Mouse (Mus musculus): ENCODE measurements around the gene Pax8. TPM values are rescaled to one million over a fixed set of nuclear protein-coding genes. Genes with fewer than 3 reads are reported as not detected.

The Pax8 gene
- polyA plus RNA-seq, 1 experiment from 2014 or later = 0.62 TPM

GRCm38 (mm10) chr2:24455057-24455855 lies 20.1 kb downstream of the Pax8 start:
- H3K27me3 ChIP-seq (replicated peaks; ENCODE audit: control insufficient read depth, insufficient read depth, low read length) = no peaks in the 10 kb centered on the region; the same call in 1 of the 2 replicates
- H3K9me3 ChIP-seq (ENCODE audit: control insufficient read depth, low read length) = no peaks in the 10 kb centered on the region
- no peaks in the 10 kb centered on the region for H3K4me1 ChIP-seq (replicated peaks; ENCODE audit: control insufficient read depth, insufficient read depth, low read length)
- no peaks in the 10 kb centered on the region for H3K36me3 ChIP-seq (ENCODE audit: control insufficient read depth, insufficient read depth, low read length)
- no peak for ATAC-seq (replicated peaks; ENCODE audit: low FRiP score)
- H3K4me3 ChIP-seq (ENCODE audit: low read depth, low read length) = no peak overlapping the region
- H3K27ac ChIP-seq (ENCODE audit: low read depth, low read length) = no peak overlapping the region
- 43% methylated on average over 6 of the region's 6 CpGs for WGBS
- H3K9ac ChIP-seq (ENCODE audit: low read depth, low read length) = no peak overlapping the region
- no peak overlapping the region for H3K4me2 ChIP-seq
- DNase-seq (ENCODE audit: low spot score) = no peak

- no peak overlapping the region for H3K4me2 ChIP-seq
- no peak overlapping the region for H3K4me3 ChIP-seq (ENCODE audit: low read depth, low read length)
Measured at GRCm38 (mm10) chr2:24454429-24455011, 20.9 kb downstream of the Pax8 start.

GRCm38 (mm10) chr2:24453206-24453605 lies 22.2 kb downstream of the Pax8 start:
- no peak for ATAC-seq (replicated peaks; ENCODE audit: low FRiP score)

More at GRCm38 (mm10) chr2:24454429-24455011, 20.9 kb downstream of the Pax8 start:
- Histone ChIP-seq H3K36me3 (ENCODE audit: control insufficient read depth, insufficient read depth, low read length) (no peaks in the 10 kb centered on the region), H3K9ac (ENCODE audit: low read depth, low read length) (no peak overlapping the region), H3K9me3 (ENCODE audit: control insufficient read depth, low read length) (no peaks in the 10 kb centered on the region), H3K27ac (ENCODE audit: low read depth, low read length) (no peak overlapping the region), H3K27me3 (replicated peaks; ENCODE audit: control insufficient read depth, insufficient read depth, low read length) (no peaks in the 10 kb centered on the region; the same call in 1 of the 2 replicates), H3K4me1 (replicated peaks; ENCODE audit: control insufficient read depth, insufficient read depth, low read length) (no peaks in the 10 kb centered on the region)
- 72% methylated on average over 1 of the region's 1 CpGs for WGBS
- ATAC-seq (replicated peaks; ENCODE audit: low FRiP score) (no peak), DNase-seq (ENCODE audit: low spot score) (no peak)

GRCm38 (mm10) chr2:24449111-24449510 lies 26.3 kb downstream of the Pax8 start:
- ATAC-seq (replicated peaks; ENCODE audit: low FRiP score) (no peak), DNase-seq (ENCODE audit: low spot score) (no peak)
- Histone ChIP-seq H3K9ac (ENCODE audit: low read depth, low read length) (no peak overlapping the region), H3K4me2 (no peak overlapping the region), H3K27me3 (replicated peaks; ENCODE audit: control insufficient read depth, insufficient read depth, low read length) (no peaks in the 10 kb centered on the region), H3K4me1 (replicated peaks; ENCODE audit: control insufficient read depth, insufficient read depth, low read length) (no peaks in the 10 kb centered on the region), H3K36me3 (ENCODE audit: control insufficient read depth, insufficient read depth, low read length) (no peaks in the 10 kb centered on the region), H3K9me3 (ENCODE audit: control insufficient read depth, low read length) (no peaks in the 10 kb centered on the region), H3K27ac (ENCODE audit: low read depth, low read length) (no peak overlapping the region), H3K4me3 (ENCODE audit: low read depth, low read length) (no peak overlapping the region)
- WGBS = 64% methylated on average over 4 of the region's 4 CpGs

More at GRCm38 (mm10) chr2:24453206-24453605, 22.2 kb downstream of the Pax8 start:
- Histone ChIP-seq H3K36me3 (ENCODE audit: control insufficient read depth, insufficient read depth, low read length) (no peaks in the 10 kb centered on the region), H3K4me3 (ENCODE audit: low read depth, low read length) (no peak overlapping the region), H3K27ac (ENCODE audit: low read depth, low read length) (no peak overlapping the region), H3K9me3 (ENCODE audit: control insufficient read depth, low read length) (no peaks in the 10 kb centered on the region), H3K27me3 (replicated peaks; ENCODE audit: control insufficient read depth, insufficient read depth, low read length) (no peaks in the 10 kb centered on the region), H3K4me2 (no peak overlapping the region), H3K9ac (ENCODE audit: low read depth, low read length) (no peak overlapping the region), H3K4me1 (replicated peaks; ENCODE audit: control insufficient read depth, insufficient read depth, low read length) (no peaks in the 10 kb centered on the region)
- WGBS = 74% methylated on average over 5 of the region's 5 CpGs
- DNase-seq (ENCODE audit: low spot score) = no peak

GRCm38 (mm10) chr2:24443256-24443790 lies 32.1 kb downstream of the Pax8 start:
- H3K4me3 ChIP-seq (ENCODE audit: low read depth, low read length) = no peak overlapping the region
- no peak overlapping the region for H3K9ac ChIP-seq (ENCODE audit: low read depth, low read length)
- DNase-seq (ENCODE audit: low spot score) = no peak
- H3K4me1 ChIP-seq (replicated peaks; ENCODE audit: control insufficient read depth, insufficient read depth, low read length) = no peaks in the 10 kb centered on the region
- ATAC-seq (replicated peaks; ENCODE audit: low FRiP score) = no peak
- no peak overlapping the region for H3K4me2 ChIP-seq
- no peak overlapping the region for H3K27ac ChIP-seq (ENCODE audit: low read depth, low read length)
- H3K9me3 ChIP-seq (ENCODE audit: control insufficient read depth, low read length) = no peaks in the 10 kb centered on the region
- 55% methylated on average over 3 of the region's 3 CpGs for WGBS
- H3K36me3 ChIP-seq (ENCODE audit: control insufficient read depth, insufficient read depth, low read length) = no peaks in the 10 kb centered on the region
- H3K27me3 ChIP-seq (replicated peaks; ENCODE audit: control insufficient read depth, insufficient read depth, low read length) = no peaks in the 10 kb centered on the region

- no peak overlapping the region for H3K4me2 ChIP-seq
- H3K27ac ChIP-seq (ENCODE audit: low read depth, low read length) = no peak overlapping the region
- no peaks in the 10 kb centered on the region for H3K36me3 ChIP-seq (ENCODE audit: control insufficient read depth, insufficient read depth, low read length)
- H3K27me3 ChIP-seq (replicated peaks; ENCODE audit: control insufficient read depth, insufficient read depth, low read length) = no peaks in the 10 kb centered on the region
- DNase-seq (ENCODE audit: low spot score) = no peak
- H3K9me3 ChIP-seq (ENCODE audit: control insufficient read depth, low read length) = no peaks in the 10 kb centered on the region
- 57% methylated on average over 4 of the region's 4 CpGs for WGBS
- H3K4me1 ChIP-seq (replicated peaks; ENCODE audit: control insufficient read depth, insufficient read depth, low read length) = no peaks in the 10 kb centered on the region
- no peak overlapping the region for H3K4me3 ChIP-seq (ENCODE audit: low read depth, low read length)
- no peak for ATAC-seq (replicated peaks; ENCODE audit: low FRiP score)
- H3K9ac ChIP-seq (ENCODE audit: low read depth, low read length) = no peak overlapping the region
Measured at GRCm38 (mm10) chr2:24442303-24442925, 33.0 kb downstream of the Pax8 start.

GRCm38 (mm10) chr2:24441899-24442298 lies 33.5 kb downstream of the Pax8 start:
- Histone ChIP-seq H3K27me3 (replicated peaks; ENCODE audit: control insufficient read depth, insufficient read depth, low read length) (no peaks in the 10 kb centered on the region), H3K27ac (ENCODE audit: low read depth, low read length) (no peak overlapping the region), H3K36me3 (ENCODE audit: control insufficient read depth, insufficient read depth, low read length) (no peaks in the 10 kb centered on the region), H3K9me3 (ENCODE audit: control insufficient read depth, low read length) (no peaks in the 10 kb centered on the region), H3K4me2 (no peak overlapping the region), H3K9ac (ENCODE audit: low read depth, low read length) (no peak overlapping the region), H3K4me1 (replicated peaks; ENCODE audit: control insufficient read depth, insufficient read depth, low read length) (no peaks in the 10 kb centered on the region), H3K4me3 (ENCODE audit: low read depth, low read length) (no peak overlapping the region)
- ATAC-seq (replicated peaks; ENCODE audit: low FRiP score) = no peak
- DNase-seq (ENCODE audit: low spot score) = no peak

- H3K9ac ChIP-seq (ENCODE audit: low read depth, low read length) = no peak overlapping the region
- H3K4me1 ChIP-seq (replicated peaks; ENCODE audit: control insufficient read depth, insufficient read depth, low read length) = no peaks in the 10 kb centered on the region
- no peak overlapping the region for H3K4me2 ChIP-seq
- H3K27me3 ChIP-seq (replicated peaks; ENCODE audit: control insufficient read depth, insufficient read depth, low read length) = no peaks in the 10 kb centered on the region
- no peak overlapping the region for H3K4me3 ChIP-seq (ENCODE audit: low read depth, low read length)
- no peak overlapping the region for H3K27ac ChIP-seq (ENCODE audit: low read depth, low read length)
- ATAC-seq (replicated peaks; ENCODE audit: low FRiP score) (no peak), DNase-seq (ENCODE audit: low spot score) (no peak)
- no peaks in the 10 kb centered on the region for H3K36me3 ChIP-seq (ENCODE audit: control insufficient read depth, insufficient read depth, low read length)
- no peaks in the 10 kb centered on the region for H3K9me3 ChIP-seq (ENCODE audit: control insufficient read depth, low read length)
- WGBS = 71% methylated on average over 2 of the region's 2 CpGs
Measured at GRCm38 (mm10) chr2:24440056-24440455, 35.3 kb downstream of the Pax8 start.

Data from liver, embryonic 11.5 days (tissue).